Mouse (Mus musculus) intestine, postnatal 0 days (tissue): ENCODE measurements around the gene Nphp3. TPM values are rescaled to one million over a fixed set of nuclear protein-coding genes. Genes with fewer than 3 reads are reported as not detected.

Experiments used
- ATAC-seq: fragments of 200-750 bp; cut with Nextera tagmentation; 2 replicates; pipeline ENCODE4 v1.8.0; 2017; ENCODE audit warnings: mild to moderate bottlenecking, moderate TSS enrichment, moderate library complexity
- H3K27ac ChIP-seq: fragments of 300-500 bp; sonication (generic); 2 replicates; pipeline ENCODE4 v1.5.1; 2014; ENCODE audit warnings: mild to moderate bottlenecking, low read depth, low read length, moderate library complexity
- H3K27me3 ChIP-seq: fragments of 300-500 bp; sonication (generic); replicated peaks from 2 replicates; pipeline ENCODE4 v1.6.1; 2014; ENCODE audit warnings: low read length, mixed read lengths; ENCODE audit not compliant: control insufficient read depth, insufficient read depth
- H3K36me3 ChIP-seq: fragments of 300-500 bp; sonication (generic); 2 replicates; pipeline ENCODE4 v1.6.1; 2014; ENCODE audit warnings: mild to moderate bottlenecking, moderate library complexity; ENCODE audit not compliant: control insufficient read depth, insufficient read depth
- H3K4me1 ChIP-seq: fragments of 300-500 bp; sonication (generic); replicated peaks from 2 replicates; pipeline ENCODE4 v1.6.1; 2014; ENCODE audit warnings: antibody characterized with exemption, low read length, mixed read lengths; ENCODE audit not compliant: control insufficient read depth, insufficient read depth
- H3K4me2 ChIP-seq: fragments of 300-500 bp; sonication (generic); replicated peaks from 2 replicates; pipeline ENCODE4 v1.6.1; 2014; ENCODE audit warnings: low read depth, mild to moderate bottlenecking, moderate library complexity
- H3K4me3 ChIP-seq: fragments of 300-500 bp; sonication (generic); 2 replicates; pipeline ENCODE4 v1.5.1; 2014; ENCODE audit warnings: low read depth, low read length
- H3K9ac ChIP-seq: fragments of 300-500 bp; sonication (generic); 2 replicates; pipeline ENCODE4 v1.6.1; 2014; ENCODE audit warnings: mild to moderate bottlenecking, low read depth, low read length
- H3K9me3 ChIP-seq: fragments of 300-500 bp; sonication (generic); 2 replicates; pipeline ENCODE4 v1.6.1; 2016; ENCODE audit warnings: mixed run types; ENCODE audit not compliant: control insufficient read depth
- CTCF ChIP-seq: sonication (generic); IDR thresholded peaks from 2 replicates; pipeline ENCODE4 v1.5.1; 2016; ENCODE audit warnings: low read depth, mild to moderate bottlenecking, control low read depth, antibody characterized with exemption, moderate library complexity
- WGBS: fragments of 180-500 bp; shearing (Covaris S2); extraction: QIAGEN DNeasy Blood & Tissue Kit; methylation state at CpG from one replicate; pipeline ENCODE4 v1.1.7; 2014; 5-methylcytosine and 5-hydroxymethylcytosine counted together
- polyA plus RNA-seq: library from polyadenylated mRNA; unstranded; fragments of >200 nt; fragmentation: Nextera tagmentation; extraction: Ambion mirVana; gene quantifications from 2 replicates; pipeline ENCODE4 v1.2.1, GENCODE M21; 2015

Gene Nphp3
- polyA plus RNA-seq, 1 experiment from 2014 or later: 0.96 TPM

DNA sequence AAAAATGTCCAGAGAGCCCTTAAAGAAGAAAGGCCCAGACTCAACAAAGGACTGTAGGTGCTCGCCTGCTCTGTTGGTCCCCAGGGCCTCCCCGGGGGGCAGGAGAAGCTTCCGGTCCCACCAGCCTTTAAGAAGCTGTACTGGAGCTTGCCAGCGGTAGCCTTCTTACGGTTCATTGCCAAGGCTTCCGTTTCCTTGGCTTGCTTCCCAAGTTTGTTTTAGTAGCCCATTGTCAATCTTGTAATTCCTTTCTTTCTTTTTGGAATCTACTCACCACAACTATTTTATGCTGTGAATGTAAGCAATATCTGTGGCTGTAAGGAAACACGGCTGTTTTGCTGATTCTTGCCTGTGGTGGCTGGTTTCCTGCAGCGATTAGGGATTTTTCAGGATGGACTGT is 86.2 kb downstream of the Nphp3 start:
- H3K27ac ChIP-seq: no peak overlapping the region

DNA sequence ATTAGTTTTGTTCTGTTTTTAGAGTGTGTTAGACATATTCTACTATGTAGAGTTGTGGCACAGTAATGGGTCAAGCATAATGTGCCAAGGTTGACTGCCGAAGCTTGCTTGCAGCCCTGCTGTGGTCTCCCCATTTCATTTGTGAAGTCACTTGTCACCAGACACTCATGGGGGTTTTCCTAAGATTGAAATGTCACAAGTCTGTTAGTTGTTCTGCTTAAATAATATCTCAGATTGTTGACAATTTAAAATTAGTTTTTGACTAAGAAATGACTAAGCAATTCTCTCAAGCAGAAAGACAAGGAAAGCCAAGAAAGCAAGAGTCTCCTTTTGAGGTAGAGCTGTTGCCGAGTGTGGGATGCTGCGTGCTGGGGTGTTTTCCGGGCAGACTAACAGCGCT is 90.6 kb downstream of the Nphp3 start:
- H3K4me1 ChIP-seq: no peaks in the 10 kb centered on the region
- no peak overlapping the region for H3K27ac ChIP-seq
- no peaks in the 10 kb centered on the region for H3K9me3 ChIP-seq
- no peak for ATAC-seq
- no peak overlapping the region for H3K4me2 ChIP-seq
- H3K27me3 ChIP-seq: no peaks in the 10 kb centered on the region
- H3K9ac ChIP-seq: no peak overlapping the region
- no peak for TF ChIP-seq CTCF
- no peak overlapping the region for H3K4me3 ChIP-seq
- peaks cover 21% of the 10 kb centered on the region for H3K36me3 ChIP-seq
- 94% methylated on average over 5 of the region's 5 CpGs for WGBS

More for the DNA sequence above, 86.2 kb downstream of the Nphp3 start:
- Histone ChIP-seq H3K4me1 (no peaks in the 10 kb centered on the region), H3K27me3 (no peaks in the 10 kb centered on the region), H3K9ac (no peak overlapping the region), H3K9me3 (no peaks in the 10 kb centered on the region), H3K4me2 (no peak overlapping the region), H3K4me3 (no peak overlapping the region), H3K36me3 (peaks cover 28% of the 10 kb centered on the region)
- TF ChIP-seq CTCF: no peak
- WGBS: 67% methylated on average over 8 of the region's 8 CpGs
- ATAC-seq: no peak

Other genes with a start within 250 kb of the Nphp3 start
- gene Tmem108, start 240.7 kb upstream of the Nphp3 start, polyA plus RNA-seq: 3.3 and 3.7 TPM in 2 replicates
- gene Gm28305, start 38.1 kb downstream of the Nphp3 start, polyA plus RNA-seq: not detected in 2 replicates
- gene Uba5, start 60.6 kb downstream of the Nphp3 start, polyA plus RNA-seq: 32.2 and 32.9 TPM in 2 replicates
- gene Acad11, start 60.8 kb downstream of the Nphp3 start, polyA plus RNA-seq: 60.6 and 65.0 TPM in 2 replicates
- gene Ackr4, start 124.4 kb downstream of the Nphp3 start, polyA plus RNA-seq: 5.8 and 7.0 TPM in 2 replicates